In genomic region chr2:66040611-66041010, GRCm38 (mm10) we compare ENCODE assay signal across 18 mouse cellular contexts.
DNase-seq lines count a peak whose midpoint lies in the region; ATAC-seq and TF ChIP-seq lines count a peak whose summit lies in the region.
"Had no signal": no experiment of that assay in that cellular context is flagged by ENCODE, and none has a peak within 500 bp of the region (broad histone marks: within the 10 kb centered on the region; RNA-seq: fewer than 3 reads in every experiment).

No protein-coding gene starts in this region.

- H3K36me3 ChIP-seq in hindbrain, embryonic 11.5 days (ENCODE audit: control insufficient read depth, insufficient read depth, low read length) = no peaks in the 10 kb centered on the region
- no peaks in the 10 kb centered on the region for H3K36me3 ChIP-seq in hindbrain, embryonic 12.5 days
- H3K36me3 ChIP-seq in midbrain, embryonic 10.5 days = no peaks in the 10 kb centered on the region
- H3K36me3 ChIP-seq in midbrain, embryonic 13.5 days = no peaks in the 10 kb centered on the region
- H3K36me3 ChIP-seq in forebrain, embryonic 14.5 days (ENCODE audit: control insufficient read depth, insufficient read depth, low read length) = no peaks in the 10 kb centered on the region
- H3K36me3 ChIP-seq in midbrain, postnatal 0 days (ENCODE audit: insufficient read depth, low read length) = no peaks in the 10 kb centered on the region
- H3K36me3 ChIP-seq: embryonic facial prominence, embryonic 10.5 days; limb, embryonic 15.5 days had no signal

- peak; percentile 47 for TF ChIP-seq CTCF in midbrain, postnatal 0 days (IDR thresholded peaks at IDR 0.05)

- H3K4me2 ChIP-seq in hindbrain, embryonic 11.5 days (replicated peaks; ENCODE audit: low read depth, low read length) = no peak overlapping the region
- no peak overlapping the region for H3K4me2 ChIP-seq in hindbrain, embryonic 12.5 days (replicated peaks)
- H3K4me2 ChIP-seq in midbrain, embryonic 13.5 days (replicated peaks) = no peak overlapping the region
- peak overlapping the region; percentile 43; the same call in 1 of the 2 replicates for H3K4me2 ChIP-seq in forebrain, embryonic 14.5 days (ENCODE audit: low read length)
- no peak overlapping the region for H3K4me2 ChIP-seq in midbrain, postnatal 0 days (ENCODE audit: low read depth, low read length, poor library complexity, severe bottlenecking)
- H3K4me2 ChIP-seq: heart, embryonic 11.5 days; limb, embryonic 15.5 days had no signal

- no peaks in the 10 kb centered on the region for H3K27me3 ChIP-seq in hindbrain, embryonic 11.5 days (ENCODE audit: control insufficient read depth, insufficient read depth, low read length)
- H3K27me3 ChIP-seq in hindbrain, embryonic 12.5 days = no peaks in the 10 kb centered on the region
- peaks cover 12% of the 10 kb centered on the region for H3K27me3 ChIP-seq in midbrain, embryonic 10.5 days (ENCODE audit: low read depth, poor library complexity, severe bottlenecking)
- H3K27me3 ChIP-seq in midbrain, embryonic 13.5 days = no peaks in the 10 kb centered on the region
- H3K27me3 ChIP-seq in forebrain, embryonic 14.5 days (replicated peaks; ENCODE audit: control insufficient read depth, insufficient read depth, low read length) = peaks cover 7% of the 10 kb centered on the region; the same call in 1 of the 2 replicates
- no peaks in the 10 kb centered on the region for H3K27me3 ChIP-seq in midbrain, postnatal 0 days (ENCODE audit: insufficient read depth, low read length)
- H3K27me3 ChIP-seq: limb, embryonic 15.5 days had no signal

- no peak overlapping the region for H3K4me3 ChIP-seq in hindbrain, embryonic 11.5 days (ENCODE audit: low read depth, low read length)
- H3K4me3 ChIP-seq in hindbrain, embryonic 12.5 days = no peak overlapping the region
- H3K4me3 ChIP-seq in midbrain, embryonic 10.5 days = no peak overlapping the region
- no peak overlapping the region for H3K4me3 ChIP-seq in midbrain, embryonic 13.5 days (replicated peaks)
- no peak overlapping the region for H3K4me3 ChIP-seq in forebrain, embryonic 14.5 days (ENCODE audit: low read depth, low read length)
- no peak overlapping the region for H3K4me3 ChIP-seq in midbrain, postnatal 0 days (ENCODE audit: low read depth, low read length)
- H3K4me3 ChIP-seq: embryonic facial prominence, embryonic 10.5 days; limb, embryonic 15.5 days had no signal

- no peak overlapping the region for H3K9ac ChIP-seq in hindbrain, embryonic 11.5 days (ENCODE audit: low read depth, low read length)
- no peak overlapping the region for H3K9ac ChIP-seq in hindbrain, embryonic 12.5 days
- H3K9ac ChIP-seq in midbrain, embryonic 13.5 days (replicated peaks) = no peak overlapping the region
- no peak overlapping the region for H3K9ac ChIP-seq in forebrain, embryonic 14.5 days (ENCODE audit: low read length)
- H3K9ac ChIP-seq in midbrain, postnatal 0 days (replicated peaks; ENCODE audit: low read length, poor library complexity, severe bottlenecking) = no peak overlapping the region
- H3K9ac ChIP-seq: limb, embryonic 15.5 days had no signal

- no peaks in the 10 kb centered on the region for H3K9me3 ChIP-seq in hindbrain, embryonic 11.5 days (ENCODE audit: control insufficient read depth, low read length)
- no peaks in the 10 kb centered on the region for H3K9me3 ChIP-seq in hindbrain, embryonic 12.5 days (replicated peaks)
- no peaks in the 10 kb centered on the region for H3K9me3 ChIP-seq in midbrain, embryonic 10.5 days (replicated peaks)
- no peaks in the 10 kb centered on the region for H3K9me3 ChIP-seq in midbrain, embryonic 13.5 days
- H3K9me3 ChIP-seq in forebrain, embryonic 14.5 days (replicated peaks; ENCODE audit: control insufficient read depth, low read length) = no peaks in the 10 kb centered on the region
- no peaks in the 10 kb centered on the region for H3K9me3 ChIP-seq in midbrain, postnatal 0 days (ENCODE audit: low read length)
- H3K9me3 ChIP-seq: embryonic facial prominence, embryonic 10.5 days; limb, embryonic 15.5 days had no signal

- ATAC-seq in hindbrain, embryonic 11.5 days (ENCODE audit: low FRiP score) = no peak
- ATAC-seq in hindbrain, embryonic 12.5 days (ENCODE audit: low FRiP score) = no peak
- ATAC-seq in midbrain, embryonic 13.5 days = no peak
- ATAC-seq in forebrain, embryonic 14.5 days = no peak
- no peak for ATAC-seq in midbrain, postnatal 0 days (ENCODE audit: low FRiP score)
- ATAC-seq in granulocyte monocyte progenitor cell, adult 5-6 weeks (replicated peaks; ENCODE audit: poor library complexity, severe bottlenecking) = no peak
- ATAC-seq: intestine, embryonic 16.5 days had no signal

- no peak for DNase-seq in hindbrain, embryonic 11.5 days (ENCODE audit: low spot score)
- no peak for DNase-seq in midbrain, embryonic 10.5 days (ENCODE audit: low spot score)
- DNase-seq in forebrain, embryonic 14.5 days (ENCODE audit: low spot score) = peak; percentile 52
- peak; percentile 32 for DNase-seq in midbrain, postnatal 0 days (ENCODE audit: low spot score)
- DNase-seq in lung, postnatal 10 days = no peak
- DNase-seq: gastrocnemius, postnatal 36 days; heart, postnatal 14 days; kidney, postnatal 25 days; lung, postnatal 36 days; right cerebral cortex, postnatal 25 days; thymus, postnatal 14 days had no signal

- H3K4me1 ChIP-seq in hindbrain, embryonic 11.5 days (replicated peaks; ENCODE audit: control insufficient read depth, insufficient read depth, low read length) = 0 out of 2 replicates have a peak, but pooled peaks cover 3% of the 10 kb centered on the region
- H3K4me1 ChIP-seq in hindbrain, embryonic 12.5 days = peaks cover 22% of the 10 kb centered on the region
- H3K4me1 ChIP-seq in midbrain, embryonic 10.5 days = peaks cover 36% of the 10 kb centered on the region
- peaks cover 28% of the 10 kb centered on the region for H3K4me1 ChIP-seq in midbrain, embryonic 13.5 days (replicated peaks)
- H3K4me1 ChIP-seq in forebrain, embryonic 14.5 days (ENCODE audit: control insufficient read depth, insufficient read depth, low read length) = peaks cover 21% of the 10 kb centered on the region
- H3K4me1 ChIP-seq in midbrain, postnatal 0 days (ENCODE audit: insufficient read depth, low read length) = peaks cover 4% of the 10 kb centered on the region; the same call in 1 of the 2 replicates
- H3K4me1 ChIP-seq: limb, embryonic 15.5 days had no signal

- H3K27ac ChIP-seq in hindbrain, embryonic 11.5 days (ENCODE audit: low read depth, low read length) = 0 out of 2 replicates have a peak overlapping the region, but pooled peaks have one; percentile 36
- no peak overlapping the region for H3K27ac ChIP-seq in hindbrain, embryonic 12.5 days
- H3K27ac ChIP-seq in midbrain, embryonic 10.5 days (replicated peaks) = 0 out of 2 replicates have a peak overlapping the region, but pooled peaks have one; percentile 64
- H3K27ac ChIP-seq in midbrain, embryonic 13.5 days = no peak overlapping the region
- H3K27ac ChIP-seq in forebrain, embryonic 14.5 days (ENCODE audit: low read depth, low read length) = no peak overlapping the region
- no peak overlapping the region for H3K27ac ChIP-seq in midbrain, postnatal 0 days (ENCODE audit: low read depth, low read length)
- H3K27ac ChIP-seq: embryonic facial prominence, embryonic 10.5 days; limb, embryonic 15.5 days had no signal

Comparison
In these comparisons a context has a peak if more than half of its experiments do, and no peak if none do; other contexts are left out.
1. DNase-seq: peak in forebrain, embryonic 14.5 days (single experiment) and midbrain, postnatal 0 days (single experiment); none in hindbrain, embryonic 11.5 days (single experiment), midbrain, embryonic 10.5 days (single experiment) and lung, postnatal 10 days (single experiment).
2. H3K27ac ChIP-seq: peak in hindbrain, embryonic 11.5 days (single experiment) and midbrain, embryonic 10.5 days (single experiment); none in hindbrain, embryonic 12.5 days (single experiment), midbrain, embryonic 13.5 days (single experiment), forebrain, embryonic 14.5 days (single experiment) and midbrain, postnatal 0 days (single experiment).